In the genomic region with DNA sequence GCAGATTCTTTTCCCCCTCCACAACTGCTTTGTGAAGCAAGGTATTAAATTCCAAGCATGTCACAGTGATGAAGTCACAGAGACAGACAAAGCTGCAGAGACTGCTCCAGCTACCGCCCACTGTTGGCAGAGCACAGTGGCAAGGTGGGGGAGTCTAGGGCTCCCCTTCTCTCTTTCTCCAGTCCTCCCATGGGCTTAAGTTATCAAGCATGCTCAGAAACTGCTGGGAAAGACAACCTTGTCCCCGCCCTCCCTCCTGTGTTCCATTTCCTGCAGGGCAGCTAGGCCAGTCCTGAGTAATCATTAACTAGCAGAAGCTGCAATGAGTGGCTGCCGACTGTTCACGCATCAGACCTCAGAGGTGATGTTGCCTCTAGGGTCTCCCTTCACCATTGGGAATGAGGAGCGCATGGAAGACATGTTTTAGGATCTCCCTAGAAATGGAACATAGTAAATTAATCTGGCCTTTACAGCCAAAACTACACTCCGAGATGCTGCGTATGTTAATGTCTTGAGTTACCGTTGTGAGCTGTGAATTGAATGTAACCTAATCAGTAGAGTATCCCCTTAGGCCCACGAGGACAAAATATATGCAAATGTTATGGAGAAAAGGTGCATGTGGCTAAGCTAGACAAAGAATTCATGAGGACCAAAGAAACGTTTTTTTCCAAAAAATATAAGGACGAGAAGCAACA, we compare ENCODE assay signal across 8 mouse cellular contexts.
DNase-seq lines count a peak whose midpoint lies in the region; ATAC-seq and TF ChIP-seq lines count a peak whose summit lies in the region.

No protein-coding gene starts in this region.

- H3K4me3 ChIP-seq in heart, embryonic 10.5 days: no peak overlapping the region
- H3K4me3 ChIP-seq in limb, embryonic 10.5 days: no peak overlapping the region
- H3K4me3 ChIP-seq in midbrain, embryonic 14.5 days (replicated peaks; ENCODE audit: low read depth, low read length): no peak overlapping the region
- H3K4me3 ChIP-seq in left cerebral cortex, adult 2 months: no peak overlapping the region

- H3K27ac ChIP-seq in heart, embryonic 10.5 days: peak overlapping the region; percentile 59; the same call in 1 of the 2 replicates
- H3K27ac ChIP-seq in limb, embryonic 10.5 days: peak overlapping the region; percentile 76
- H3K27ac ChIP-seq in midbrain, embryonic 14.5 days (replicated peaks; ENCODE audit: low read depth, low read length): peak overlapping the region; percentile 64
- H3K27ac ChIP-seq in left cerebral cortex, adult 2 months: no peak overlapping the region

- whole genome bisulfite sequencing in heart, embryonic 10.5 days: 56% methylated on average over 11 of the region's 11 CpGs
- 66% methylated on average over 11 of the region's 11 CpGs for WGBS in limb, embryonic 10.5 days
- 35% methylated on average over 11 of the region's 11 CpGs for WGBS in midbrain, embryonic 14.5 days

- intact Hi-C loops in heart, postnatal 14 days (cut with DNase I): no loop called here
- intact Hi-C loops in heart, postnatal 10 days (cut with DNase I): no loop called here
- intact Hi-C loops in left cerebral cortex, adult 2 months (cut with DNase I): no loop called here

- H3K36me3 ChIP-seq in heart, embryonic 10.5 days: no peaks in the 10 kb centered on the region
- H3K36me3 ChIP-seq in limb, embryonic 10.5 days: no peaks in the 10 kb centered on the region
- H3K36me3 ChIP-seq in midbrain, embryonic 14.5 days (ENCODE audit: control insufficient read depth, insufficient read depth, low read length): no peaks in the 10 kb centered on the region

- H3K9me3 ChIP-seq in heart, embryonic 10.5 days: no peaks in the 10 kb centered on the region
- no peaks in the 10 kb centered on the region for H3K9me3 ChIP-seq in limb, embryonic 10.5 days (replicated peaks)
- H3K9me3 ChIP-seq in midbrain, embryonic 14.5 days (ENCODE audit: control insufficient read depth, low read length): no peaks in the 10 kb centered on the region

- peak; percentile 78 for DNase-seq in heart, embryonic 10.5 days (ENCODE audit: low spot score)
- DNase-seq in heart, postnatal 14 days: no peak
- DNase-seq in heart, postnatal 10 days: peak; percentile 19 to 23
- peak; percentile 45 for DNase-seq in limb, embryonic 10.5 days (ENCODE audit: low spot score)
- DNase-seq in midbrain, embryonic 14.5 days: peak; percentile 44
- DNase-seq in gastrocnemius, postnatal 10 days: no peak
- DNase-seq in thymus, postnatal 36 days: no peak
- DNase-seq in left cerebral cortex, adult 2 months (ENCODE audit: extremely low spot score in 1 of 2, low spot score in 2 of 2): no peak

- no peak for TF ChIP-seq CTCF in left cerebral cortex, adult 2 months (IDR thresholded peaks at IDR 0.05)

- no peak overlapping the region; the same call in 1 of the 2 replicates for H3K9ac ChIP-seq in midbrain, embryonic 14.5 days (replicated peaks; ENCODE audit: low read length)

- ATAC-seq in midbrain, embryonic 14.5 days (ENCODE audit: low FRiP score, low TSS enrichment): peak; percentile 57; the same call in 1 of the 2 replicates

- H3K27me3 ChIP-seq in heart, embryonic 10.5 days (ENCODE audit: insufficient read depth, poor library complexity, severe bottlenecking): no peaks in the 10 kb centered on the region
- H3K27me3 ChIP-seq in limb, embryonic 10.5 days (ENCODE audit: low read depth, poor library complexity, severe bottlenecking): no peaks in the 10 kb centered on the region
- H3K27me3 ChIP-seq in midbrain, embryonic 14.5 days (ENCODE audit: control insufficient read depth, insufficient read depth, low read length): no peaks in the 10 kb centered on the region

- H3K4me2 ChIP-seq in midbrain, embryonic 14.5 days (ENCODE audit: low read length): 0 out of 2 replicates have a peak overlapping the region, but pooled peaks have one; percentile 1

- H3K4me1 ChIP-seq in heart, embryonic 10.5 days: peaks cover 12% of the 10 kb centered on the region
- peaks cover 31% of the 10 kb centered on the region for H3K4me1 ChIP-seq in limb, embryonic 10.5 days
- H3K4me1 ChIP-seq in midbrain, embryonic 14.5 days (ENCODE audit: control insufficient read depth, insufficient read depth, low read length): peaks cover 11% of the 10 kb centered on the region

Comparison
In these comparisons a context has a peak if more than half of its experiments do, and no peak if none do; other contexts are left out.
1. DNase-seq: peak in heart, embryonic 10.5 days (single experiment), heart, postnatal 10 days (2 of 2), limb, embryonic 10.5 days (single experiment) and midbrain, embryonic 14.5 days (single experiment); none in heart, postnatal 14 days (0 of 2), gastrocnemius, postnatal 10 days (single experiment), thymus, postnatal 36 days (0 of 2) and left cerebral cortex, adult 2 months (0 of 2).